Mouse (Mus musculus) heart, adult 11 months (tissue): ENCODE results near the gene Olfr49.

ENCODE experiments used
- DNase-seq: peaks from one replicate; pipeline ENCODE4 v3.0.0; 2022

The Olfr49 gene

GRCm38 (mm10) chr14:54284839-54285238, at the start of gene Olfr49:
Gene Olfr49, minus strand, starts transcription at chr14:54284939.
- no peak for DNase-seq

GRCm38 (mm10) chr14:54333452-54334189, 48.9 kb upstream of the Olfr49 start:
- DNase-seq: peak; percentile 85

- DNase-seq: peak; percentile 28
These were observed 47.7 kb upstream of the Olfr49 start for GRCm38 (mm10) chr14:54332176-54333074.

DNA sequence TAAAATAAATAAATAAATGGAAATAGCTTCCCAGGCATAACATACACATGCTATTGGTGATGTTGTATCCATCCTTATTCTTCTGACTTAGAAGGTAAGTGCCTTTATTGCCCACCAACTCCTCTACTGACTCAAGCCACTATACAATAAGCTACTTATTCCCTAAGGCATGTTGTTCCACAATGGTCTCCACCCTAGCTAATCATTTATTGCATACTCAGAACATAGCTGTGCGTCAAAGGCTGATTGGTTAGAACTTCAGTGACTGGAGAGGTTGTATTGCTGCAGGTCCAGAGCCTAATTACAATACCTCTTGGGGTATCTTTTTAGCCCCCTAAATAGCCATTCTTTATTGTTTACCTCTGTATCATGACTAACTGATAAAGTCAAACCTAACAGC, 46.4 kb upstream of the Olfr49 start:
- DNase-seq: no peak

GRCm38 (mm10) chr14:54329201-54329600, 44.5 kb upstream of the Olfr49 start:
- peak; percentile 80 for DNase-seq

- no peak for DNase-seq
These were observed 43.8 kb upstream of the Olfr49 start for GRCm38 (mm10) chr14:54328548-54328947.

DNA sequence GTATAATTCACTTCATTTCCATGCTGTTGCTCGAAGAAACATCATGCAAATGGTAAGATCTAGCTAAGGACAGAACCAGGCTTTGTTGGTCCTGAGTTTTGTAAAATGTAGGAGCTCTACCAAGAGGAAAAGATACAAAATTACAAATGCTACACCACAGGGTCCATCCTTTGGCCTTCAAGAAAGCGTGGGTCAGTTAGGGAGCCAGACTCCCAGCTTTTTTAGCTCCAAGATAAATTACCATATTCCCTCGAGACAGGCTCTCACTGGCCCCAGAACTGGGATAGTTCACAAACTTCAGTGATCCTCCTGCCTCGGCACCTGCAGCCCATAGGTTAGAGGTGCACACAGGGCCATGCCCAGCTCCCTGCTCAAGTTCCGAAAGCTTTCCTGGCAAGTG, 39.7 kb upstream of the Olfr49 start:
- peak; percentile 70 for DNase-seq

DNA sequence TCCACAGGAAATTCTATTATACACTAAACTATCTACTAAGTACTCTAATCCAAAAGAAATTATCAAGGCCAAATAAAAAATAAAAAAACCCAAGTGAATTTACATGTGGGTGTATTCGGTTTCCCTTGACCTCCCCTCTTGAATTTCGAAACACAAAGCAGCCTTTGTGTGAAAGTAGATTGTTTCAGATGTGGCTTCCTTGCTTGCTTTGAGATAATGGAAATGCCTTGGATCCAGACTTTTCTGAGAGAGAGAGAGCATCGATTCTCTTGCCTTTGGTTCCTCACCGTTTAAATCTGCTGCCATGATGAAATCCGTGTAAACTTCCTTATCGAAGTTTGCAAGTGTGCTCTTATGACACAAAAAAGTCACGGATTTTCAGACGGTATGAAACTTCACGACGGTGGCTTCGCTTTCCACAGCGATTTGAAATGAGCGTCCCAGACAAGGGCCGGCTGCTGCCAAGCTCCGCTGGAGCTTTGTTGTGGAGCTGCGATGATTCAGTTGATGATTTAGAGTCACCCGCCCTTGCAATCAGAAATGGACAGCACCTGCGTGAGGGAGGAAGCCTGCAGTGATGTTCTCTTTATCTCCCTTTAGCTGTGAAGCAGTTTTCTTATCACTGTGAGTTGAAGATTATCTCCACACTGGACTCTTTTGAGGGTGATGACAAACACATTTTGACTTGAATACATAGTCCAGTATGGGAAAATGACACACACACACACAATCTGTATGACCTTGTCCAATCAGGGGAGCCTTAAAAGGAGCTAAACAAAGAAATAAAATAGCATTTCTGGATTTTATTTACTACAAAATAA, 37.0 kb upstream of the Olfr49 start:
- no peak for DNase-seq

GRCm38 (mm10) chr14:54311763-54312162, 27.0 kb upstream of the Olfr49 start:
- peak; percentile 55 for DNase-seq

GRCm38 (mm10) chr14:54300676-54301075, 15.9 kb upstream of the Olfr49 start:
- DNase-seq: no peak

- DNase-seq: peak; percentile 50
These were observed 15.4 kb upstream of the Olfr49 start for GRCm38 (mm10) chr14:54300136-54300535.

- DNase-seq: peak; percentile 63
These were observed 8.3 kb downstream of the Olfr49 start for GRCm38 (mm10) chr14:54276446-54276845.

DNA sequence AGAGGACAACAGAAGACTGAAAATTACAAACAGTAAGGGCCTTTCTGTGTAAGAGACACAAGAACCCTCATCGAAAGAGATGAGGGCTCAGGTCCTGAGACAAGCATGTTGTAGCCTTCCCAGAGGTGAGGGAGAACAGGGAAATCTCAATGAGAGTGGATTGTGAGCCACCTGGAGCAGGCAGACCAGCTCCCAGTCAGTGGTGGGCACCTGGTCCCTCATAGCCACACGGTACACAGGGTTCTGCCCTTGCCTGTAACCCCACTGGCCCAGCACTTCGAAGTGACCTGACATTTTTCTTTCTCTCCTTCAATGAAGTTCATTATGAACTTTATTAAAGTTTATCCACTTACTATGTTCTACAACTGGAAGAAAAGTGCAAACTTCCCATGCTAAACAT, 12.0 kb downstream of the Olfr49 start:
- DNase-seq: peak; percentile 46

DNA sequence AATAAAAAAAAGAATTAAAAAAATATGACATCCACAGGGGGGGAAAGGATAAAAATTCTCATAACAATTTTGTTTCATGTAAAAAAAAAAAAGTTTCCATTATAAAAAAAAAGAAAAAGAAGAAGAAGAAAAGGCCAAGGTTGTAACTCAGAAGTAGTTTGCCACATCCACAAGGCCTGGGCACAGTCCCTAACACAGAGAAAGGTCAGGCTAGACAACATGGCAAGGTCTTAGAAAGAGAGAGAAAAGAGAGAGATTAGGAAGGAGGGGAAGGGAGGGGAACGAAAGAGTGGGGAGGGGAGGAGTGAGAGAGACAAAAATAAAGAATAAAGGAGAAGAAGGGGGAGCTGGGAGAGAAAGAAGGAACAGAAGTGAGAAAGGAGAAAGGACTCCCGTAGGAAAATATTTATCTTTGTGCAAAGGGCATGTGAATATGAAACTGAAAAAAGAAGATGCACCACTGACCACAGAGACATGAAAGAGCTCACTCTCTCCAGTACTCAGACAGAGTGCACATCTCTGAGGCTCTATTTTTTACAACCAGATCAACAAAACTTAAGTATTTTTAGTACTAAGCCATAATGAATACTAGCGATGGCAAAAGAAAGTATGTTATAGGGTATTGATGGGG, 12.6 kb downstream of the Olfr49 start:
- DNase-seq: peak; percentile 4

- DNase-seq: peak; percentile 40
These were observed 14.3 kb downstream of the Olfr49 start for GRCm38 (mm10) chr14:54270413-54270812.

DNA sequence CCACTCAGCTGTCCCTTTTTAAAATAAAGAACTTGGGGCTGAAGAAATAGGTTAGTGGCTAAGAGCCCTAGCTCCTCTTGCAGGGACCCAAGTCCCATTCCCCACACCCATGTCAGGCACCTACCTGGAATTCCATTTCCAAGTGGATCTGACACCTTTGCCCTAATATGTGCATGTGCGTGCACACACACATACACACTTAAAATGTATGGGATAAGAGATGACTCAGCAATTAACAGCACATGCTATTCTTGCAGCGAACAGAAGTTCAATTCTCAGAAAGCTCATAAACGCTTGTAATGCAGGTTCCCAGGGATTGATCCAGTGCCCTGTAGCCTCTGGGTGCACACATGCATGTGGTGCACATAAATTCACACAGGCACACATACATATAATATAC, 15.2 kb downstream of the Olfr49 start:
- DNase-seq: no peak

DNA sequence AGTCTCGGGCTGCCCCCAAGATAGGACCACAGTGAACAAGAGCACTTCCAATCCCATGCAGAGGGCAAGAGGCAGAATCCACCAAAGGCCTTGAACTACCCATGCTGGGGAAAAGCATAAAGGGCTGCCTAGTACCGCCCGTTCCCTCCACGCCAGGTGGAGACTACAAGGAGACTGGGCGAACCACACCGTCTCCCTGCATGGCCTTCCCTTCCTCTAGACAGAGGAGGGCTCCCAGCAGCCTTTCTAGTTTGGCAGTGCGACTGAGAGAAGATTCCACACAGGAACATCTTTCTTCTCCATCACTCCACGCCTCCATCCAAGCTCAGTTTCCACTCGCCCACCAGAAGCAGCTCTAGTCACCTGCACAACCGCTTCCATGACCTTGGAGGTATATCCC, 16.8 kb downstream of the Olfr49 start:
- DNase-seq: peak; percentile 79

DNA sequence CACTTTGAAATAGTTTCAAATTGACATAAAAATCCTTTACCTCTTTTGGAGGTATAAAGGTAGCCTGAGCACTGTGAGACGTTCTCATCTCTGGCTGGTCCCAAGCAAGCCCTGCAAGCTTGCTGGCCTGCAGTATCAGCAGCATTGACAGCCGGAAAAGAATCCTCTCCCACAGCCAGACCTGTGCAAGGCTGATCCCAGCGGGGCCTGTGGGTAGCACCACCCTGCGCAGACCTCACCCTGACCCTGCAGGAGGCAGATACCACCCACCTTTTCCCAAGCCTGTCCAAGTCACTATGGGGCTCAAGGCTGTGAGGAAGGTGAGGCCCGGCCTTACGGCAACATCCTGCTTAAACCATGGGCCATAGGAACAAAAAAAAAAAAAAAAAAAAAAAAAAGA, 18.8 kb downstream of the Olfr49 start:
- peak; percentile 72 for DNase-seq

DNA sequence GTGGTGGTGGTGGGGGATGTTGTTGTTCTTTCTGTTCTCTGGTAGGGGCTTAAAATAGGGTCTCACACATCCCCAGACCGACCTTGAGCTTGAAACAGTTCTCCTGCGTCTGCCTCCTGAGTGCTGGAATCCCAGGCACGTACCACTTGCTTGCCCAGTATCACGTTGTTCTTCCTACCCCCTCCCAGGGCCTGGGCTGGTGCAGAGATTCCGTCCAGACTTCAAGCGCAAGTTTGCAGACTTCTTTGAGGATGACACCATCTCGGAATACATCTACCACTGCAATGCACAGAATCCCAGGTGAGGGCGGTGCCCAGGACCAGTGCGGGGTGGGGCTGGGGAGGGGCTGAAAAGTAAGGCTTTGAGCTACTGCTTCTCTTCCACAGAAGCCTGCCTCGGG, 19.6 kb downstream of the Olfr49 start:
- peak; percentile 72 for DNase-seq

- DNase-seq: peak; percentile 71
These were observed 20.5 kb downstream of the Olfr49 start for GRCm38 (mm10) chr14:54264231-54264630.

DNA sequence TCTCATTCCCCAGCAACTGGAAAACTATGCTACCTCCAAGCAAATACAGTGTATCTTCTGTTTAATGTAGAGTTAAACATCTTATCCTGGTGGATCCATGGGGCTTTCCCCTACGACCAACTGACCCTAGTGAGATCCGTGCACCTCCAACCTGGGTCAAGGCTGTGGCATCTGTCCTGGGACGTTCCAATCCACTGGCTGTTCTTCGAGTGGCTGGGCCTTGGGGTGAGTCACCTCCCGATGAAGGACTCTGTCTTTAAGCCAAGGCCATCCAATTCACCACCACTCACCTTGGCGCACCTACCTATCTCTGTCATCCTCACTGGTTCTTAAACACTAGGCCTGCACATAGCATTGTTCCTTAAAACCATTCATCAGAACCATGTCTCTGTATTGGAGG, 21.6 kb downstream of the Olfr49 start:
- peak; percentile 78 for DNase-seq

DNA sequence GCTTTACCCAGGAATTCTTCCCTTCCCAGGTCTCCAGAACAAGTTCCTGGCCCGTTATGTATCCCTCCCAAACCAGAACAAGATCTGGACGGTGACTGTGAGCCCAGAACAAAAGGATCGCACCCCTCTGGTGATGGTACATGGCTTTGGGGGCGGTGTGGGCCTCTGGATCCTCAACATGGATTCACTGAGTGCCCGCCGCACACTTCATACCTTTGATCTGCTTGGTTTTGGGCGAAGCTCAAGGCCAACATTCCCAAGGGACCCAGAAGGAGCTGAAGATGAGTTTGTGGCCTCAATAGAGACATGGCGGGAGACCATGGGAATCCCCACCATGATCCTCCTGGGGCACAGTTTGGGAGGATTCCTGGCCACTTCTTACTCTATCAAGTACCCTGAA, 22.1 kb downstream of the Olfr49 start:
- DNase-seq: peak; percentile 52

- DNase-seq: no peak
These were observed 23.4 kb downstream of the Olfr49 start for GRCm38 (mm10) chr14:54261386-54261785.
